Mouse (Mus musculus) ES-E14 (cell line): ENCODE results near the gene Anks1b. TPM values are rescaled to one million over a fixed set of nuclear protein-coding genes. Genes with fewer than 3 reads are reported as not detected.

Source experiments
- DNase-seq: peaks from one replicate; pipeline ENCODE4 v3.0.0-alpha.2; 2013; ENCODE audit warnings: low read depth, low spot score
- H3K27ac ChIP-seq: 2 replicates; pipeline ENCODE4 v1.5.1; 2012; ENCODE audit warnings: low read depth, mild to moderate bottlenecking, low read length, moderate library complexity, mixed read lengths; ENCODE audit not compliant: poor library complexity, insufficient read depth, severe bottlenecking
- H3K36me3 ChIP-seq: 2 replicates; pipeline ENCODE4 v1.6.1; 2012; ENCODE audit warnings: mild to moderate bottlenecking, low read length, moderate library complexity, mixed read lengths; ENCODE audit not compliant: control insufficient read depth, poor library complexity, insufficient read depth, severe bottlenecking
- H3K4me1 ChIP-seq, 2 experiments: fragments of 150-350 bp in 1 of 2; sonication (generic) in 1 of 2; 2 replicates each; pipeline ENCODE4 v1.6.1; 2012; ENCODE audit warnings: low read length in 2 of 2, mild to moderate bottlenecking in 1 of 2, mixed read lengths in 1 of 2; ENCODE audit not compliant: control insufficient read depth in 2 of 2, insufficient read depth in 2 of 2, poor library complexity in 1 of 2
- H3K4me3 ChIP-seq, 2 experiments: fragments of 150-350 bp in 1 of 2; sonication (generic) in 1 of 2; 2 replicates each; pipeline ENCODE4 v1.5.1; 2012; ENCODE audit warnings: low read length in 2 of 2, low read depth in 1 of 2, mild to moderate bottlenecking in 1 of 2, mixed read lengths in 1 of 2; ENCODE audit not compliant: insufficient read depth in 1 of 2, poor library complexity in 1 of 2, severe bottlenecking in 1 of 2
- H3K9ac ChIP-seq: 2 replicates; pipeline ENCODE4 v1.6.1; 2012; ENCODE audit warnings: low read depth, mild to moderate bottlenecking, low read length, mixed read lengths; ENCODE audit not compliant: poor library complexity, insufficient read depth, severe bottlenecking
- H3K9me3 ChIP-seq: fragments of 150-350 bp; sonication (generic); 2 replicates; pipeline ENCODE4 v1.6.1; 2012; ENCODE audit warnings: low read depth, mild to moderate bottlenecking, low read length; ENCODE audit not compliant: control insufficient read depth, insufficient read depth
- CHD2 ChIP-seq: IDR thresholded peaks from 2 replicates; pipeline ENCODE4 v1.6.1; 2014; ENCODE audit warnings: mild to moderate bottlenecking, low read depth, low read length, inconsistent platforms
- HCFC1 ChIP-seq: IDR thresholded peaks from 2 replicates; pipeline ENCODE4 v1.6.1; 2012; ENCODE audit warnings: low read length, inconsistent platforms, borderline replicate concordance; ENCODE audit not compliant: insufficient read depth
- MAFK ChIP-seq: IDR thresholded peaks from 2 replicates; pipeline ENCODE4 v1.6.1; 2014; ENCODE audit warnings: mild to moderate bottlenecking, low read depth, low read length, inconsistent platforms; ENCODE audit not compliant: insufficient read depth
- ZC3H11A ChIP-seq: IDR thresholded peaks from 2 replicates; pipeline ENCODE4 v1.6.1; 2012; ENCODE audit warnings: low read depth, mild to moderate bottlenecking, inconsistent platforms, low read length, borderline replicate concordance
- ZNF384 ChIP-seq: IDR thresholded peaks from 2 replicates; pipeline ENCODE4 v1.6.1; 2012; ENCODE audit warnings: low read depth, low read length, inconsistent platforms
- in situ Hi-C, 2 experiments: fragments of 600-800 bp; cut with MboI; formaldehyde crosslinking; loops; one replicate each; pipeline ENCODE4 v1.15.1; 2025; ENCODE audit warnings: low sequenced_read_pairs in 2 of 2, inconsistent platforms in 1 of 2; ENCODE audit not compliant: unreplicated experiment in 2 of 2
- total RNA-seq: library from RNA; depleted of rRNA; stranded (reverse); fragments of 300-350 nt; gene quantifications from 2 replicates; pipeline ENCODE4 v1.2.3, GENCODE M21; 2012

The Anks1b gene
- total RNA-seq, 1 experiment: 2.6 TPM

DNA sequence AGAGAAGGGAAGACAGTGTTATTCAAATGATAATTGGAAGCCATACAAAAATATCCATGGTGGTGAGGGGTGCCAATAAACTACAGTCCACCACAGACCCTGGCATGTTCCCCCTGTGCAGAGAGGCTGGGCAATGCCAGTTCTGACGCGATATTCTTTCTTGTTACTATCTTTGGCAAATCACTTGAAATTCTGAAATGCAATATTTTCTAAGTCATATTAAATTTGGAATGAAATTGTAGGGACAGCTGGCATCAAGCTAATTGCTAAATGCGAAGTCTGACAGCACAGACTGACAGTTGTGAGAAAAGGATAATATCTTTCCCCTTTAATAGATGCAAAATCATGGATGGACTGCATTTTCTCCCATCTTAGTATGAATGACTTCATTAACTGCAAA lies 103.3 kb downstream of the Anks1b start:
- Histone ChIP-seq H3K36me3 (no peaks in the 10 kb centered on the region), H3K9me3 (no peaks in the 10 kb centered on the region), H3K27ac (no peak overlapping the region), H3K9ac (no peak overlapping the region), H3K4me3 (no peak overlapping the region), H3K4me1 (no peaks in the 10 kb centered on the region)
- DNase-seq: no peak
- TF ChIP-seq HCFC1: no peak
- no peak for TF ChIP-seq CHD2
- in situ Hi-C loops: no loop called here

DNA sequence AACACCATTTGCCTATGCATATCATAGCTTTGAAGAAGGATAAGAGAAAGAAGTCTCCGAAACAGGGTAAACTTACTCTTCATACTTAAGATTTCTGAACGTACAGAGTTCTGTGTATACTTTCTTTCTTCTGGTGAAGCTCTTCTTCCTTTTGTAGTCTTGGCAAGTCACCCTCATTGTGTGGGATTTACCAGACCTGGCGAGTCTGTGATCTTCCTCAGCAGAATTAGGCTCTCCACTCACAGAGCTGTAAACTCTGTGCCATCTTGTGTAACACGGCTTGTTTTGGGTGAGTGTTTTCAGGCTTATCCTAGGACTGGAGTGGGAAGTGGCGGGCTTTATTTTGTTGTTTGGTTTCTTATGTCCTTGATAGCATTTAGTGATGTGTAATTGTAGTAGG lies 120.9 kb downstream of the Anks1b start:
- no peaks in the 10 kb centered on the region for H3K4me1 ChIP-seq
- no peak for DNase-seq
- no peak overlapping the region for H3K27ac ChIP-seq
- no peak overlapping the region for H3K9ac ChIP-seq
- in situ Hi-C loops: no loop called here
- H3K4me3 ChIP-seq: no peak overlapping the region
- H3K36me3 ChIP-seq: no peaks in the 10 kb centered on the region
- no peak for TF ChIP-seq HCFC1
- no peak for TF ChIP-seq ZNF384
- no peak for TF ChIP-seq ZC3H11A
- no peak for TF ChIP-seq MAFK
- no peak for TF ChIP-seq CHD2
- no peaks in the 10 kb centered on the region for H3K9me3 ChIP-seq

DNA sequence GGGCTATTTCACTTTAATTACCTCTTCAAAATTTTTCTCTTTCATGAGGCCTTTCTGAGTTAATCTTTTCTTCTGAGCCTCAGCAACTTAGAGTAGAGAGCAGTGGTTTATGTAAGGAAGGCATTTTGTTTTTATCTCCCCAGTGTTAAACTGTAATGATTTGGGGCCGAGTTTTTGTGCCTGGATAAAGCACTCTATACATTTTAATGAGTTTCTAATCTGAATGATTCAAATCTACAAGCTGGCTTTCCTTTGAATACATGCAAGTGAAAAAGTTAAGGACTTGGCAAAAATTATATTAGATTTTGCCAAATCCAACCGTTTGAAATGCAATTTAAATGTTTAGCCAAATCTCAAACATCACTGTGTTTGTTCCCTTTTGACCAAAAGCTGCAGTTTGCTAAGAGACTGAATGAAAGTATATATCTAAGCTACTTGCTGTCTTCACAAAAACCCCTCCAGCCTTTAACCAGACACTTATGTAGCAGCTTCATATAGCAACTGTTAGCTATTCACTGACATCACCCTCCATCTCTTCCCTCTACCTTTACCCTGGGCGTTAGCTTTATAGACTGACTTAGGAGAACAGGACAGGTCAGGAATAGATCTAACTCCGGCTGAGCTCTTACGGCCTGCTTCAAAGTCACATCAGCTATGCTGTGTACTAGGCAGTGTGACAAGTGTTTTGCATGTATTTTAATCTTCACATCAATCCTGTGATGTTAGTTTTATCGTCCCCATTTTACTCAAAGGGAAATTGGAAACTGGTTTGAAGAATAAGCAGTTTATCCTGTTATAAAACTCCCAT lies 122.5 kb downstream of the Anks1b start:
- no peak for DNase-seq
- Histone ChIP-seq H3K9me3 (no peaks in the 10 kb centered on the region), H3K36me3 (no peaks in the 10 kb centered on the region), H3K4me3 (no peak overlapping the region), H3K27ac (no peak overlapping the region), H3K9ac (no peak overlapping the region), H3K4me1 (no peaks in the 10 kb centered on the region)
- in situ Hi-C loops: no loop called here
- TF ChIP-seq ZNF384 (no peak), HCFC1 (no peak), CHD2 (no peak), ZC3H11A (no peak), MAFK (no peak)

DNA sequence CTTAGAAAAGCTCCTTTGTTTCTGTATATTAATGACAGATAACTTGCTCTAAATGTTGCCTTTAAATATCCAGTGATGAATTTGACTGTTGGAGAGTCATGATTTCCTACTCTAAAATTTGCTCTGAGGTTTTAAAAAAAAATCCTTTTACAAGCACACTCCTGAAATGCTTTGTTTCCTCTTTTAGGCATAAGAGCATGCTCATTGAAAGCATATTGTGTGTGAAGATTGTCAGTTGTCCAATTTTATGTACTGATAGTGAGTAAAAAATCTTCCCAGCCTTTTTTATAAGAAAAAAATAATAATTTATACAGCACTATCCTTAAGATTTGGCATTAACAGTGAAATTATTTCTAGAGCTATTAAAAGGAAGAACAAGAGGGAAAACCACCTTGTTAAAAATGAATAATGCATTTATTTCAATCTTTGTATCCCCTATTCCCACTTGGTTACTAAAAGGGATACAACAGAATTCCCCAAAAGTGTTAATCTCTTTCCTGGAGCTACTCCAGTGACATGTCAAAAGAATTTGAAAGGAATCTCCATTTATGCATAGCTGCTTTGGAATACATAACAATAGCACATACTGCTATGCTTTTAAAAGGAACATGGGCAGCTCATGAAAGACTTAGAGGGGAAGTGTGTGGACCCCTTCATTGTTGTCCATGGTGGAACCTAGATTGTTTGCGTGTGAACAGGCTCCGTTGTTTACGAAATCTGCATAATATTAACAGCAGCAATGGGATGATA lies 130.8 kb downstream of the Anks1b start:
- DNase-seq: no peak
- Histone ChIP-seq H3K4me3 (no peak overlapping the region), H3K9me3 (no peaks in the 10 kb centered on the region), H3K4me1 (no peaks in the 10 kb centered on the region), H3K9ac (no peak overlapping the region), H3K27ac (no peak overlapping the region), H3K36me3 (no peaks in the 10 kb centered on the region)
- in situ Hi-C loops: no loop called here
- TF ChIP-seq HCFC1 (no peak), ZC3H11A (no peak), MAFK (no peak), CHD2 (no peak), ZNF384 (no peak)
